Mouse (Mus musculus) stomach, embryonic 16.5 days (tissue): Measurements from ENCODE around the gene Cdh1. TPM values are rescaled to one million over a fixed set of nuclear protein-coding genes. Genes with fewer than 3 reads are reported as not detected.
A peak's percentile ranks its signal among the peaks of the same experiment; 100 is the strongest.
"Not testable (repeated sequence)": the region's sequence is repeated elsewhere in the genome, so short reads cannot be mapped to it uniquely, and the experiment has no call there.

Experiments
- ATAC-seq: fragments of 200-750 bp; cut with Nextera tagmentation; 2 replicates; pipeline ENCODE4 v1.8.0; 2017; ENCODE audit warnings: moderate number of reproducible peaks, moderate TSS enrichment; ENCODE audit not compliant: insufficient read depth, low FRiP score
- H3K27ac ChIP-seq: fragments of 300-500 bp; sonication (generic); 2 replicates; pipeline ENCODE4 v1.5.1; 2014; ENCODE audit warnings: low read length
- H3K27me3 ChIP-seq: fragments of 300-500 bp; sonication (generic); 2 replicates; pipeline ENCODE4 v1.6.1; 2014; ENCODE audit warnings: low read length, control low read depth, mixed read lengths; ENCODE audit not compliant: control insufficient read depth, insufficient read depth
- H3K36me3 ChIP-seq: fragments of 300-500 bp; sonication (generic); 2 replicates; pipeline ENCODE4 v1.6.1; 2014; ENCODE audit warnings: low read length; ENCODE audit not compliant: control insufficient read depth, insufficient read depth
- H3K4me1 ChIP-seq: fragments of 300-500 bp; sonication (generic); 2 replicates; pipeline ENCODE4 v1.6.1; 2014; ENCODE audit warnings: low read length, control low read depth, mixed read lengths; ENCODE audit not compliant: control insufficient read depth, insufficient read depth
- H3K4me2 ChIP-seq: fragments of 300-500 bp; sonication (generic); 2 replicates; pipeline ENCODE4 v1.6.1; 2014; ENCODE audit warnings: low read depth, low read length, mixed read lengths
- H3K4me3 ChIP-seq: fragments of 300-500 bp; sonication (generic); replicated peaks from 2 replicates; pipeline ENCODE4 v1.5.1; 2014; ENCODE audit warnings: mild to moderate bottlenecking, low read length
- H3K9ac ChIP-seq: fragments of 300-500 bp; sonication (generic); 2 replicates; pipeline ENCODE4 v1.6.1; 2014; ENCODE audit warnings: low read length
- H3K9me3 ChIP-seq: fragments of 300-500 bp; sonication (generic); replicated peaks from 2 replicates; pipeline ENCODE4 v1.6.1; 2016; ENCODE audit warnings: low read length, control low read depth; ENCODE audit not compliant: control insufficient read depth
- WGBS: fragments of 180-500 bp; shearing (Covaris S2); extraction: QIAGEN DNeasy Blood & Tissue Kit; methylation state at CpG from one replicate; pipeline ENCODE4 v1.1.7; 2014; 5-methylcytosine and 5-hydroxymethylcytosine counted together
- polyA plus RNA-seq: library from polyadenylated mRNA; unstranded; fragments of >200 nt; fragmentation: Nextera tagmentation; extraction: Ambion mirVana; gene quantifications from 2 replicates; pipeline ENCODE4 v1.2.1, GENCODE M21; 2015

Cdh1 gene
- polyA plus RNA-seq, 1 experiment from 2014 or later: 215 TPM

GRCm38 (mm10) chr8:106585671-106586037 lies 17.5 kb upstream of the Cdh1 start:
- Histone ChIP-seq H3K27ac (peak overlapping the region; percentile 48; the same call in 1 of the 2 replicates), H3K9ac (no peak overlapping the region)

GRCm38 (mm10) chr8:106586896-106587295 lies 16.3 kb upstream of the Cdh1 start:
- H3K4me1 ChIP-seq: no peaks in the 10 kb centered on the region
- H3K9ac ChIP-seq: no peak overlapping the region
- H3K27me3 ChIP-seq: no peaks in the 10 kb centered on the region
- WGBS: 63% methylated on average over 8 of the region's 8 CpGs
- H3K36me3 ChIP-seq: no peaks in the 10 kb centered on the region
- H3K27ac ChIP-seq: no peak overlapping the region
- H3K4me2 ChIP-seq: no peak overlapping the region
- H3K4me3 ChIP-seq: no peak overlapping the region
- ATAC-seq: peak; percentile 19; the same call in 1 of the 2 replicates
- H3K9me3 ChIP-seq: no peaks in the 10 kb centered on the region

More at GRCm38 (mm10) chr8:106585671-106586037, 17.5 kb upstream of the Cdh1 start:
- H3K4me1 ChIP-seq: no peaks in the 10 kb centered on the region
- H3K9me3 ChIP-seq: no peaks in the 10 kb centered on the region
- H3K36me3 ChIP-seq: no peaks in the 10 kb centered on the region
- ATAC-seq: no peak
- no peak overlapping the region for H3K4me2 ChIP-seq
- H3K4me3 ChIP-seq: no peak overlapping the region
- no peaks in the 10 kb centered on the region for H3K27me3 ChIP-seq
- 85% methylated on average over 3 of the region's 3 CpGs for WGBS

GRCm38 (mm10) chr8:106588443-106589431 lies 14.4 kb upstream of the Cdh1 start:
- Histone ChIP-seq H3K9me3 (no peaks in the 10 kb centered on the region), H3K9ac (no peak overlapping the region), H3K36me3 (no peaks in the 10 kb centered on the region), H3K27me3 (no peaks in the 10 kb centered on the region), H3K4me3 (no peak overlapping the region), H3K4me1 (no peaks in the 10 kb centered on the region), H3K27ac (peak overlapping the region; percentile 58; the same call in 1 of the 2 replicates), H3K4me2 (no peak overlapping the region)
- WGBS: 44% methylated on average over 3 of the region's 3 CpGs
- peak; percentile 78; the same call in 1 of the 2 replicates for ATAC-seq

GRCm38 (mm10) chr8:106592458-106592857 lies 10.7 kb upstream of the Cdh1 start:
- Histone ChIP-seq H3K4me1 (no peaks in the 10 kb centered on the region), H3K27ac (no peak overlapping the region), H3K9ac (no peak overlapping the region), H3K36me3 (no peaks in the 10 kb centered on the region), H3K4me3 (no peak overlapping the region), H3K27me3 (no peaks in the 10 kb centered on the region), H3K9me3 (no peaks in the 10 kb centered on the region), H3K4me2 (no peak overlapping the region)
- WGBS: 43% methylated on average over 3 of the region's 3 CpGs
- no peak for ATAC-seq

GRCm38 (mm10) chr8:106595623-106596022 lies 7.5 kb upstream of the Cdh1 start:
- not testable (repeated sequence) for H3K27ac ChIP-seq, ATAC-seq, H3K9me3 ChIP-seq, H3K27me3 ChIP-seq, H3K4me3 ChIP-seq, H3K36me3 ChIP-seq, H3K9ac ChIP-seq, H3K4me2 ChIP-seq, H3K4me1 ChIP-seq
- 93% methylated on average over 3 of the region's 3 CpGs for WGBS

- Histone ChIP-seq H3K27me3 (no peaks in the 10 kb centered on the region), H3K4me3 (no peak overlapping the region), H3K27ac (no peak overlapping the region), H3K9ac (no peak overlapping the region), H3K9me3 (no peaks in the 10 kb centered on the region), H3K4me2 (no peak overlapping the region), H3K36me3 (no peaks in the 10 kb centered on the region), H3K4me1 (no peaks in the 10 kb centered on the region)
- no peak for ATAC-seq
- WGBS: 86% methylated on average over 5 of the region's 5 CpGs
Measured at GRCm38 (mm10) chr8:106597067-106597466, 6.1 kb upstream of the Cdh1 start.

- H3K4me3 ChIP-seq: no peak overlapping the region
- H3K36me3 ChIP-seq: no peaks in the 10 kb centered on the region
- no peak overlapping the region for H3K4me2 ChIP-seq
- H3K4me1 ChIP-seq: 0 out of 2 replicates have a peak, but pooled peaks cover 7% of the 10 kb centered on the region
- WGBS: 35% methylated on average over 7 of the region's 7 CpGs
- H3K27ac ChIP-seq: no peak overlapping the region; the same call in 1 of the 2 replicates
- no peaks in the 10 kb centered on the region for H3K9me3 ChIP-seq
- H3K9ac ChIP-seq: no peak overlapping the region
- ATAC-seq: no peak
- H3K27me3 ChIP-seq: peaks cover 16% of the 10 kb centered on the region; the same call in 1 of the 2 replicates
Measured at GRCm38 (mm10) chr8:106599265-106599979, 3.7 kb upstream of the Cdh1 start.

GRCm38 (mm10) chr8:106603933-106604332 lies 782 bp downstream of the Cdh1 start:
- no peak for ATAC-seq
- 1% methylated on average over 19 of the region's 19 CpGs for WGBS

GRCm38 (mm10) chr8:106605657-106606056 lies 2.5 kb downstream of the Cdh1 start:
- H3K4me2 ChIP-seq: peak overlapping the region; percentile 48
- peaks cover 23% of the 10 kb centered on the region; the same call in 1 of the 2 replicates for H3K27me3 ChIP-seq
- no peaks in the 10 kb centered on the region for H3K36me3 ChIP-seq
- H3K4me3 ChIP-seq: peak overlapping the region; percentile 20
- peaks cover 15% of the 10 kb centered on the region for H3K4me1 ChIP-seq
- ATAC-seq: no peak
- WGBS: 49% methylated on average over 7 of the region's 7 CpGs
- no peaks in the 10 kb centered on the region for H3K9me3 ChIP-seq
- no peak overlapping the region; the same call in 1 of the 2 replicates for H3K9ac ChIP-seq
- peak overlapping the region; percentile 21; the same call in 1 of the 2 replicates for H3K27ac ChIP-seq

More at GRCm38 (mm10) chr8:106603933-106604332, 782 bp downstream of the Cdh1 start:
- Histone ChIP-seq H3K9me3 (no peaks in the 10 kb centered on the region), H3K36me3 (no peaks in the 10 kb centered on the region), H3K4me1 (peaks cover 8% of the 10 kb centered on the region), H3K27ac (peak overlapping the region; percentile 93), H3K9ac (peak overlapping the region; percentile 86), H3K27me3 (peaks cover 23% of the 10 kb centered on the region; the same call in 1 of the 2 replicates), H3K4me3 (peak overlapping the region; percentile 66), H3K4me2 (peak overlapping the region; percentile 60)
